Mouse (Mus musculus) stomach, postnatal 0 days (tissue): ENCODE measurements around the gene Dnase1. TPM values are rescaled to one million over a fixed set of nuclear protein-coding genes. Genes with fewer than 3 reads are reported as not detected.
"Not testable (repeated sequence)": the region's sequence is repeated elsewhere in the genome, so short reads cannot be mapped to it uniquely, and the experiment has no call there.

Source experiments
- ATAC-seq: fragments of 200-750 bp; cut with Nextera tagmentation; 2 replicates; pipeline ENCODE4 v1.8.0; 2017; ENCODE audit not compliant: low FRiP score, low TSS enrichment
- DNase-seq: peaks from one replicate; pipeline ENCODE4 v3.0.0-alpha.2; 2016; ENCODE audit warnings: low spot score
- H3K27ac ChIP-seq: fragments of 300-500 bp; sonication (generic); replicated peaks from 2 replicates; pipeline ENCODE4 v1.5.1; 2014; ENCODE audit warnings: mild to moderate bottlenecking, control low read depth
- H3K27me3 ChIP-seq: fragments of 300-500 bp; sonication (generic); 2 replicates; pipeline ENCODE4 v1.6.1; 2014; ENCODE audit warnings: low read length; ENCODE audit not compliant: control insufficient read depth, insufficient read depth
- H3K36me3 ChIP-seq: fragments of 300-500 bp; sonication (generic); 2 replicates; pipeline ENCODE4 v1.6.1; 2014; ENCODE audit warnings: low read length, mixed read lengths; ENCODE audit not compliant: control insufficient read depth, insufficient read depth
- H3K4me1 ChIP-seq: fragments of 300-500 bp; sonication (generic); replicated peaks from 2 replicates; pipeline ENCODE4 v1.6.1; 2014; ENCODE audit warnings: antibody characterized with exemption; ENCODE audit not compliant: control insufficient read depth, insufficient read depth
- H3K4me2 ChIP-seq: fragments of 300-500 bp; sonication (generic); replicated peaks from 2 replicates; pipeline ENCODE4 v1.6.1; 2014; ENCODE audit warnings: low read depth, mild to moderate bottlenecking, control low read depth, moderate library complexity
- H3K4me3 ChIP-seq: fragments of 300-500 bp; sonication (generic); 2 replicates; pipeline ENCODE4 v1.5.1; 2014; ENCODE audit warnings: low read depth, low read length, control low read depth
- H3K9ac ChIP-seq: fragments of 300-500 bp; sonication (generic); 2 replicates; pipeline ENCODE4 v1.6.1; 2014; ENCODE audit warnings: mild to moderate bottlenecking, low read length, control low read depth, mixed read lengths
- H3K9me3 ChIP-seq: fragments of 300-500 bp; sonication (generic); 2 replicates; pipeline ENCODE4 v1.6.1; 2016; ENCODE audit warnings: low read length; ENCODE audit not compliant: control insufficient read depth
- CTCF ChIP-seq: IDR thresholded peaks from 2 replicates; pipeline ENCODE4 v1.5.1; 2016; ENCODE audit warnings: antibody characterized with exemption, low read depth, mild to moderate bottlenecking, moderate library complexity
- EP300 ChIP-seq: optimal IDR thresholded peaks from 2 replicates; pipeline ENCODE3; 2016; ENCODE audit warnings: antibody characterized with exemption
- WGBS: fragments of 180-500 bp; shearing (Covaris S2); extraction: QIAGEN DNeasy Blood & Tissue Kit; methylation state at CpG from one replicate; pipeline ENCODE4 v1.1.7; 2014; 5-methylcytosine and 5-hydroxymethylcytosine counted together
- polyA plus RNA-seq: library from polyadenylated mRNA; unstranded; fragments of >200 nt; fragmentation: Nextera tagmentation; extraction: Ambion mirVana; gene quantifications from 2 replicates; pipeline ENCODE4 v1.2.1, GENCODE M21; 2015

Dnase1 gene
- 0.65 and 0.78 TPM in 2 replicates for polyA plus RNA-seq

- Histone ChIP-seq H3K36me3 (peaks cover 8% of the 10 kb centered on the region; the same call in 1 of the 2 replicates), H3K27me3 (no peaks in the 10 kb centered on the region), H3K4me1 (no peaks in the 10 kb centered on the region), H3K4me2 (no peak within 1 kb of the TSS), H3K9me3 (no peaks in the 10 kb centered on the region), H3K27ac (no peak within 1 kb of the TSS), H3K9ac (no peak within 1 kb of the TSS), H3K4me3 (no peak within 1 kb of the TSS)
- 85% methylated on average over 5 of the region's 5 CpGs for WGBS
- TF ChIP-seq EP300 (no peak), CTCF (no peak)
- DNase-seq (no peak), ATAC-seq (no peak)
These were observed at the start of gene Dnase1 for GRCm38 (mm10) chr16:4036807-4037206. Gene Dnase1 (plus strand): TSS chr16:4036942.

GRCm38 (mm10) chr16:3988410-3988809, 48.3 kb upstream of the Dnase1 start:
- no peaks in the 10 kb centered on the region for H3K9me3 ChIP-seq

GRCm38 (mm10) chr16:4003489-4004398, 33.0 kb upstream of the Dnase1 start, which contains the start of gene Slx4:
Gene Slx4 (minus strand): TSS chr16:4003770.
- no peaks in the 10 kb centered on the region for H3K9me3 ChIP-seq
- H3K27me3 ChIP-seq, result no peaks in the 10 kb centered on the region
- DNase-seq (peak; percentile 94), ATAC-seq (peak; percentile 99)
- peaks cover 10% of the 10 kb centered on the region; the same call in 1 of the 2 replicates for H3K36me3 ChIP-seq
- 2% methylated on average over 58 of the region's 58 CpGs for WGBS
- peak within 1 kb of the TSS; percentile 87 for H3K4me3 ChIP-seq
- H3K4me2 ChIP-seq, result peak within 1 kb of the TSS; percentile 87
- peak within 1 kb of the TSS; percentile 77 for H3K9ac ChIP-seq
- no peaks in the 10 kb centered on the region for H3K4me1 ChIP-seq
- no peak for TF ChIP-seq EP300
- peak; percentile 69 for TF ChIP-seq CTCF
- H3K27ac ChIP-seq, result peak within 1 kb of the TSS; percentile 81

More at GRCm38 (mm10) chr16:3988410-3988809, 48.3 kb upstream of the Dnase1 start:
- Histone ChIP-seq H3K36me3 (peaks cover 38% of the 10 kb centered on the region), H3K4me2 (no peak overlapping the region), H3K9ac (no peak overlapping the region), H3K27ac (no peak overlapping the region), H3K4me3 (no peak overlapping the region), H3K27me3 (no peaks in the 10 kb centered on the region), H3K4me1 (no peaks in the 10 kb centered on the region)
- no peak for DNase-seq
- TF ChIP-seq CTCF (no peak), EP300 (no peak)
- no peak for ATAC-seq
- WGBS, result 92% methylated on average over 4 of the region's 4 CpGs

- no peaks in the 10 kb centered on the region for H3K27me3 ChIP-seq
- no peak for ATAC-seq
- no peak overlapping the region for H3K4me2 ChIP-seq
- 65% methylated on average over 4 of the region's 4 CpGs for WGBS
- H3K4me3 ChIP-seq, result no peak overlapping the region
- no peak overlapping the region for H3K27ac ChIP-seq
- no peaks in the 10 kb centered on the region for H3K9me3 ChIP-seq
- TF ChIP-seq CTCF (no peak), EP300 (no peak)
- H3K4me1 ChIP-seq, result no peaks in the 10 kb centered on the region
- no peaks in the 10 kb centered on the region for H3K36me3 ChIP-seq
- H3K9ac ChIP-seq, result no peak overlapping the region
- no peak for DNase-seq
These were observed 23.7 kb upstream of the Dnase1 start for GRCm38 (mm10) chr16:4012882-4013570.

GRCm38 (mm10) chr16:4014040-4014668, 22.6 kb upstream of the Dnase1 start:
- DNase-seq, result no peak
- no peak overlapping the region for H3K9ac ChIP-seq
- H3K4me2 ChIP-seq, result no peak overlapping the region
- H3K4me3 ChIP-seq, result no peak overlapping the region
- no peaks in the 10 kb centered on the region for H3K36me3 ChIP-seq
- TF ChIP-seq CTCF, result no peak
- TF ChIP-seq EP300, result no peak
- no peak overlapping the region for H3K27ac ChIP-seq
- H3K27me3 ChIP-seq, result no peaks in the 10 kb centered on the region
- 80% methylated on average over 5 of the region's 5 CpGs for WGBS
- no peak for ATAC-seq
- no peaks in the 10 kb centered on the region for H3K4me1 ChIP-seq
- no peaks in the 10 kb centered on the region for H3K9me3 ChIP-seq

- H3K27ac ChIP-seq, H3K9ac ChIP-seq, DNase-seq, H3K4me1 ChIP-seq, H3K27me3 ChIP-seq, H3K9me3 ChIP-seq, H3K4me2 ChIP-seq, H3K4me3 ChIP-seq, H3K36me3 ChIP-seq, ATAC-seq: not testable (repeated sequence)
- WGBS, result 78% methylated on average over 17 of the region's 17 CpGs
These were observed 20.0 kb upstream of the Dnase1 start for GRCm38 (mm10) chr16:4016786-4017185.

GRCm38 (mm10) chr16:4017466-4017865, 19.3 kb upstream of the Dnase1 start:
- not testable (repeated sequence) for ATAC-seq, H3K36me3 ChIP-seq
- WGBS, result 78% methylated on average over 6 of the region's 6 CpGs

More at GRCm38 (mm10) chr16:4017466-4017865, 19.3 kb upstream of the Dnase1 start:
- H3K9ac ChIP-seq, H3K4me1 ChIP-seq, H3K27ac ChIP-seq, DNase-seq, H3K9me3 ChIP-seq, H3K4me2 ChIP-seq, H3K27me3 ChIP-seq, H3K4me3 ChIP-seq: not testable (repeated sequence)
